Mouse (Mus musculus) adrenal gland, adult 8-10 months (tissue): ENCODE data around the gene Foxr1. TPM values are rescaled to one million over a fixed set of nuclear protein-coding genes. Genes with fewer than 3 reads are reported as not detected.
"Not testable (repeated sequence)": the region's sequence is repeated elsewhere in the genome, so short reads cannot be mapped to it uniquely, and the experiment has no call there.

Experiments
- DNase-seq: peaks from one replicate; pipeline ENCODE4 v3.0.0; 2022
- microRNA-seq, 2 experiments: library from miRNA; unstranded; fragments of <30 nt; microRNA quantifications; one replicate each; pipeline ENCODE4 v1.2.0; 2022
- total RNA-seq, 4 experiments: library from RNA; stranded (reverse); gene quantifications; 2 replicates each; pipeline ENCODE4 v1.2.4; 2022

Gene Foxr1
- total RNA-seq, 4 experiments from 2014 or later: not detected

DNA sequence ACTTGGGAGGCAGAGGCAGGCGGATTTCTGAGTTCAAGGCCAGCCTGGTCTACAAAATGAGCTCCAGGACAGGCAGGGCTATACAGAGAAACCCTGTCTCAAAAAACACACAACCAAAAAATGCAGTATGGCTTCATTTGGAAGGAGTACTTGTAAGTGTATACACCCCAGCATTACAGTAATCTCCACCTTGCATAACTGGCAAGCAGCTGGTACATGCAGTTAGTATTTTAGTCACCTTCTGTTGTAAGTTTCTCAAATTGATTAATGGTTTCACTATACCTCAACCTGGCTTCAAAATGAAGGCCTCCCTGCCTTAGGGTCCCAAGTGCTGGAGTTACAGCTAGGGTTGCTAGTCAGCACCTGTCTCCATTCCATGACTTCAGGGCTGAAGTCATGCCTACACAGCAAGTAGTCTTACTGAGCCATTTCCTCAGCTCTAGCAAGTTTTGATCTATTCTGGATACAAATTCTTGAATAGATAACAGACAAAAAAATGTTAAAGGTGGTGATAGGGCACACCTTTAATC lies 29.3 kb downstream of the Foxr1 start:
- no peak for DNase-seq

DNA sequence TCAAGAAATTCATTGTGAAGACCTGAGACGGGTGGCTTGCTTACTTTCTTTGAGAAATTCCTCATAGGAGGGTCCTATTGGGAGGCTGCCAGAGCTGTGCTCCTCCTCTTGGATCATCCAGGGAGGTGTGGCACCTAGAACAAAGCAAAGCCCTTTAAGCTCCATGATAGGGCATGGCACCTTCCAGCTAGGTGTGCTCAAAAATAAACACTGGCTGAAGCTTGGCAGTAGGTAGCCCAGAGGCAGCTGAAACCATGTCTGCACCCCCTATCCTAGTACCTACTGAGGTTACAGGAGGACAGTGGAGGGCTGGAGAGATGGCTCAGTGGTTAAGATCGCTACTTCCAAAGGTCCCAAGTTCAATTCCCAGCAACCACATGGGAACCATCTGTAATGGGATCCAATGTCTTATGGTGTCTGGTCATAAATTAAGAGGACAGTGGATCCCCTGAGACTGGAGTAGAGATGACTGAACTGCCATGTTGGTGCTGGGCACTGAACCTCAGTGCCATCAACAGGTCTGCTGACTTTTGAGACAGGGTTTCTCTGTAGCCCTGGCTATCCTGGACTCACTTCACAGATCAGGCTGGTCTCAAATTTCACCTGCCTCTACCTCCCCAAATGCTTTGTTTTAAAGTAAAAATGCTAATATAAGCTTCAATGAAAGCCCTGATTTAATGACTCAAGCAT lies 30.1 kb downstream of the Foxr1 start:
- no peak for DNase-seq

DNA sequence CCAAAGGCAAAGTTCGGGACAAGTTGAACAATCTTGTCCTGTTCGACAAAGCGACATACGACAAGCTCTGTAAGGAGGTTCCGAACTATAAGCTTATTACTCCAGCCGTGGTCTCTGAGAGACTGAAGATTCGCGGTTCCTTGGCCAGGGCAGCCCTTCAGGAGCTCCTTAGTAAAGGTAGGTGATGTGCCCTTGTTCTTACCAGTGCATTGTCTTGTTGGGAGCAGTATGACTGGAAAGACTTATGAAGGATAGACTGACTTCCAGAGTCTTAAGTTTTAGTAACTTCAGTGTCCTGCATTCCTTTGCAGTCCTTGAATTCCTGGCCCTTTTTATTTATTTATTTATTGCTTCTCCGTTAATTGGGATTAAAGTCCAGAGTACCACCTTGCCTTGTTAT lies 32.2 kb downstream of the Foxr1 start:
- DNase-seq: not testable (repeated sequence)

DNA sequence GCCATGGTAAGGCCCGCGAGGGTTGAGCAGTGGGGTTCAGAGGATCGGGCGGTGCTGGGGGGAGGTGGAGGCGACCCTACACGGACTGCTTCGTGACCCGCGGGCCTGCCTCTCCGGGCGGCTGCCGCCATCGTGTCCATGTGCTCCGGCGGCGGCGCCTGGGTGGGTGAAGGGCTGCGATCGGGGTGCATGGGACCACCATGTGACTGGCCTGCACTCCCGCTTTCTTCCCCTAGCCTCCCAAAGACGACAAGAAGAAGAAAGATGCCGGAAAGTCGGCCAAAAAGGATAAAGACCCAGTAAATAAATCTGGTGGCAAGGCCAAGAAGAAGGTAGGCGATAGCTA lies 33.2 kb downstream of the Foxr1 start:
- DNase-seq: no peak

DNA sequence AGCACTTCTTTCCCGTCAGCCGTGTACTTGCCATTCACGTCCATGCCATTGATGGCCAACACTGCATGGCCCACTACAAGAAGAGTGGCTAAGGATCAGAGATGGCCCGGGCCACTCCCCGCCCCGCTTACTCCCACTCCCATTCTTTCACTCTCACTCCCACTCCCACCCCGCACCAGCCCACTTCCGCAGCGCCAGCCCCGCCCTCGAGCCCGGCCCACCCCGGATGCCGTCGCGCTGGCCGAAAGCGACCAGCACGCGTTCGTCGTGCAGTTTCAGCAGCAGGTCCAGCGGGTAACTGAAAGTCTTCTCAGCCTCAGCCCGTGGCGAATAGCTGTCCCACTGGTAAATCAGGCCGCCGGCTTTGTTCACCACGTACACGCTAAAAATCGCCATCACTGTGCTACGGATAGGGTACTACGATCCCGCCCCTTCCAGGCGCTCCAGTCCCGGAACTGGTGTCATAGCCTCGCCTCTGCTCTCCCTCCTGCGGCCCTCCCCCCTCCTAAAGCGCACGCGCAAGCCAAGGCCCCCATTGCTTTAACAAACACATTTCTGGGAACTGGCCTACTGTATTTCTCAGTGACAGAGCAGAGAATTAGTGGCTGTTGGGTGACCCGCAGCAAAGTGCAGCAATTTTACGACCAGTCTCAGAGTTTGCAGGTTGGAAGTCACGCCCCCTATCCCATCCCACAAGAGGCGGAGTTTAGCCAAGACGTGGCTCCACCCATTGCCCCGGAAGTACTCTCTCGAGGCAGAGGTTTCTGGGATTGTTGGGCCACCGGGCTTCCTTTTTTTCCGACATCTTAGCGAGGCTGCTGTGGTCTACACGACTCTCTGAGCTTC lies 33.8 kb downstream of the Foxr1 start, which contains the start of the genes Rps25 and Trappc4:
TSS of gene Rps25 (plus strand) at position 234 of the 846 bp plus-strand sequence.
TSS of gene Trappc4 (minus strand) at position 695 of the 846 bp plus-strand sequence.
- peak; percentile 87 for DNase-seq

DNA sequence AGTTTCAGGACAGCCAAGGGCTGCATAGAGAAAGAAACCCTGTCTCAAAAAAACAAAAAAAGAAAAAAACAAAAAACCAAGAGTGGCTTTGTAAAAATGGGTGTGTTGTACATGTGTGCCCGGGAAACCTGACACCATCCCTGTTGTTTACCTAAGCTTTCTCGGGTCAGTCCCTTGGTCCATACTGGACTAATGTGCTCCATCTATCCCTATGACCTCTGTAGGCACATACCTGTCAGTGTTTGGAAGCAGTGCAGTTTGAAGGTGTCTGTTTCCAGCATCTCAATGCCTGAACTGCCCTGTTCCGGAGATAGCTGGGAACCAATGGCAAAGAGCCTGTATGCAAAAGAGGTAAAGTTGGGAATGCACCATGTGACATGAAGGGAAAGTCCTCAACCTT lies 35.9 kb downstream of the Foxr1 start:
- DNase-seq: no peak

DNA sequence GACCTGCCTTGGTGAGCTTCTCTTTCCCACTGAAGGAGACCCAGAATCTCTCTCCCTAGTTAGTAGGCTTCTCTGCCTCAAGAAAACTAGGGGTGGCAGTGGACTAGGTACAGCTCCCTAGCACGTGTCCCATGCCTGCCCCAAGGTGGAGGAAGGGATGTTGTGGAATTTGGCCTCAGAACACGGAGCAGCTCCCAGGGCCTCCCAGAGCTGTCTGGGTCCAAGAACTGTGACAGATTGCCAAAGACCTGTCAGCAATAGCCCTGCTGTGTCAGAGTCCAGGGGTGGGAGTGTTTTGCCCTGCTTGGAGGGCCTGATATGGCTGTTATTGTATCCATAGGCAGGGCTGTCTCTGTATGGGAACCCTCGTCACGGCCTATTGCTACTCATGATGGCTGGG lies 39.9 kb downstream of the Foxr1 start:
- no peak for DNase-seq

DNA sequence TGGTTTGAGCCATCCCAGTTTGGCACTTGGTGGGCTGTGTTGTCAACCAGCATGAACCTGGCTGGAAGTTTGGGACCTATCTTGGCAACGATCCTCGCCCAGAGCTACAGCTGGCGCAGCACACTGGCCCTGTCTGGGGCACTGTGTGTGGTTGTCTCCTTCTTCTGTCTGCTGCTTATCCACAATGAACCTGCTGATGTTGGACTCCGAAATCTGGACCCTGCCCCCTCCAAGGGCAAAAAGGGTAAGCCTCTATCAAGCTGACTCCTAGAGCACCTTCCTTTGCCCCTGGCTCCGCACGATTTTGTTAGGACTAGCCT lies 41.2 kb downstream of the Foxr1 start:
- no peak for DNase-seq

DNA sequence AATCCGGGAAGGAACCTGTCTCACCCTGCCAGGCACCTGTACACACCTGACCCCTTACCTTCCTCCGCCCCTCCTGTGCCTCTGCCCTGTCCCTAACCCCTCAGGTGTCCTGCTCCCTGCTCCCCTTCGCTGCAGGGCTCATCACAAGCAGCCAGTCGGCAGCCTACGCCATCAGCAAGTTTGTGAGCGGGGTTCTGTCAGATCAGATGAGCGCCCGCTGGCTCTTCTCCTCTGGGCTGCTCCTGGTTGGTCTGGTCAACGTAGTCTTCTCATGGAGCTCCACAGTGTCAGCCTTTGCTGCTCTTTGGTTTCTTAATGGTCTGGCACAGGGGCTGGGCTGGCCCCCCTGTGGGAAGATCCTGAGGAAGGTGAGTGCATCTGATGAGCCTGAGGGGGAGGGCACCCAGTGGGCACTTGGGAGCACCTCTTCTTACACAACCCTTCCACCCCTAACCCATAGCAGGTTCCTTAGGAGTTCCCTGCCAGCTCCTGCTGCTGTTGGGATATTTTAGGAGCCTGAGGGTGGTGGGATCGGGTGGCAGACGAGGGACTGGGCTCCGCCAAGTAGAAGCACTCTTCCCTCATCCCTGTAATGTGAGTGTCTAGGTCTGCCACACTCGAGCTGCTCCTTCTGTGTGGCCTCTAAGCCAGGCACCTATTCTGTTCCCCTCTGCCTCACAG lies 41.7 kb downstream of the Foxr1 start:
- no peak for DNase-seq

DNA sequence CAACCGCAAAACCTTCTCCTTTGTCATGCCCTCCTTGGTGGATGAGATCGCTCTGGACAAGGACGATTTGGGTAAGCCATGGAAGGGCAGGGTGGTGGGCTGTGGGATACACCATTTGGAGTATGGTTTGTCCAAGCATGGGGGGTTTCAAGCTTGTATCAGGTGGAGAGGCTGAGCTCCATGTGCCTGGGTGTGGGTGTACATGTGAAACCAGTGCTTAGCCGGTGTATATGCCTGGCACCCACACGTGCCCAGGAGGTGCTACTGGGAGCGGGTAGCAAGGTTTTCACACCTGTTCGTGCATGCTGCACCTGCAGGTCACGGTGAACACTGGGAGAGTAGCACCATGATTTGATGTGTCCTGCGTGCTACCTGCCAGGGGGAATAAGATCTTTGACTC lies 42.4 kb downstream of the Foxr1 start:
- DNase-seq: no peak

DNA sequence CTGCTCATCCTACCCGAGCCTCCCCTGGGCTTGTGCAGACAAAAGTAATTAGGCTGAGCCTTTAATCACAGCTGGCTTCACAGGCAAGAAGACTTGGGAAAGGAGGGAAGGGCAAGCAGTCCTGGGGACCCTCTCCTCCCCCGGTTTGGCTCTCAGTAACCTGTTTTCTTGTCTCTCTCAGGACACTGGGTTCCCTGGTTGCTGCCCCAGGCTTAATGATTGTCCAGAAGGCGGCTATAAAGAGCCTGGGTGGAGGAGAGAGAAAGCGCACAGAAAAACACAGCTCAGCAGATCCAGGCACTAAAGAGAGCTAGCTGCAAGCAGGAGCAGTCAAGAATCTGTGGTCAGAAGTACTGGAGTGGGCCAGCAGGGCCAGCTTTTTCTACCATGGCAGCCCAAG lies 42.8 kb downstream of the Foxr1 start:
- DNase-seq: no peak

DNA sequence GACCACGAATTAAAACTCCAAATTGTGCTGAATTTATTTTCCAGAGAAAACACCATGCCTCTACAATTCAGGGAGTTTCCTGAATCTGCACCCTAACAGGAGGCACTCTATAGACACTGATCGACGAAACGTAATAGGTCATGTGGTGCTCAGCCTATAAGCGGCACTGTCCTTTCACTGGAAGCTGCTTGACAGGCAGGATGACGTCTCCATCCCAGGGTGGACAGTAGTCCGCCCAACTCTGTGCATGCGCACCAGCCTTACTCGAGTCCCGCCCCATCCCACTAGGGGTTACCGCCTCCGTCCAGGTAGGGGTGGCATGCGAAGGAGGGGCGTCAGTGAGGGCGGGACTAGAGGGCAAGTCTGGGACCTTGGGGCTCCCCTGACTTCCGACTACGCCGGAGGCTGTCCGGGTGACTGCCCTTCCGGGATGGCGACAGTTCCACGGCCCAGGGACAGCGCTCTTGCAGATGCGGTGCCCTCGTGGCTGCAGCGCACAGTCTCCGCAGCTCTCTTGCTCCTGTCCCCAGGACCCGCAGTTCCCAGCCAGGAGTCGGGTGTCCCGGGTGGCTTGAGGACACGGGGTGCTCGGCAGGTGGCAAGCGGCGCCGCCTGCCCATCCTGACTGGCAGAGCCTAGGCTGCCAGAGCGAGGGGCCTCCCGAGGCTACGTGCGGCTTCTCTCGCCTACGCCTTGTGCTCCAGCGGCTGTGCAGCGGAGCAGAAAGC lies 44.1 kb downstream of the Foxr1 start, which contains the start of gene Slc37a4:
TSS of gene Slc37a4 (plus strand) at position 169 of the 728 bp plus-strand sequence.
- peak; percentile 99 for DNase-seq

DNA sequence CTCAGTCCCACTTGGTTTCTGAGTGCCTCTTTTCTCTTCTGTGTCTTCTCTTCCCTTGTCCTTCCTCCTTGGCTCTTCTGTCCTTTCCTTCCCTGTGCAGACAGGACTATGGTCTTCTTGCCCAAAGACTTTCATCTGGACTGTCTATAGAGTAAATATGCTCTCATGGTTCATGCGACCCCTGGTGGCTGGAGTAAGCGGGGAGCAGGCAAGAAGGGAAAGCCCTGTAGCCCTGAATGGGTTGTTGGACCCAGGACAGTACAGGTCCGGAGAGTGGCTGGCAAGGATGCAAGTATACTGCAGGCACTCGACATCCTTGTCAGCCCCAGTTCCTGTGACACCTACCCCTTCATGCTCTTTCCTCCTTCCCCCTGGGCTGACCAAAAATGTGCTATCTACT lies 49.5 kb downstream of the Foxr1 start:
- no peak for DNase-seq

DNA sequence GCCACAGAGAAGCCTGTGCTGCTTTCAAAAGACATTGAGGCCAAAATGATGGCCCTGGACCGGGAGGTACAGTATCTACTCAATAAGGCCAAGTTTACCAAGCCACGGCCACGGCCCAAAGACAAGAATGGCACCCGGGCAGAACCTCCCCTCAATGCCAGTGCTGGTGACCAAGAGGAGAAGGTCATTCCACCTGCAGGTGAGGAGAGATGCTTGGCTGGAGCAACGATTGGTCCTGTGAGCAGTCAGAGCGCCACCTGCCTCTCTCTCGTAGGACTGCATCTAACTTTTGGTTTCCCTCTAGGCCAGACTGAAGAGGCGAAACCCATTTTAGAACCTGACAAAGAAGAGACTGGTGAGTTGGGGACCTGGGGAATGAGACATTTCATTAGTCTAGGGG lies 51.7 kb downstream of the Foxr1 start:
- DNase-seq: no peak

DNA sequence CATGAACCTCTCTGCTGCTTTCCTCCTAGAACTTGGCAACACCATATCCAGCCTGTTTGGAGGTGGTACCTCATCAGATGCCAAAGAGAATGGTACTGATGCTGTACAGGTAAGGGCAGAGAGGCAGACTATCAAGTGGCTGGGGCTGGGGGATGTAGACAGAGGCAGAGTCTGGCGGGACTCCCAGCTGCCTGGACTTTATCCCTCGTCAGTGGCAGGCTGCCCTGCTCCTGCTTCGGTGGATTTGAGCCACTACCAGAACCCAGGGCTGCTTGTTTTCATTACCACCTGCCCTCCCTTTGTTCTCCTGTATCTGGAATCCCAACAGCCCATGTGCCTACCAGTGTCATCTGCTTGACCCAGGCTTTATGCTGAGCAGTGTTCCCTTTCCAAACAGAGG lies 53.7 kb downstream of the Foxr1 start:
- DNase-seq: no peak

DNA sequence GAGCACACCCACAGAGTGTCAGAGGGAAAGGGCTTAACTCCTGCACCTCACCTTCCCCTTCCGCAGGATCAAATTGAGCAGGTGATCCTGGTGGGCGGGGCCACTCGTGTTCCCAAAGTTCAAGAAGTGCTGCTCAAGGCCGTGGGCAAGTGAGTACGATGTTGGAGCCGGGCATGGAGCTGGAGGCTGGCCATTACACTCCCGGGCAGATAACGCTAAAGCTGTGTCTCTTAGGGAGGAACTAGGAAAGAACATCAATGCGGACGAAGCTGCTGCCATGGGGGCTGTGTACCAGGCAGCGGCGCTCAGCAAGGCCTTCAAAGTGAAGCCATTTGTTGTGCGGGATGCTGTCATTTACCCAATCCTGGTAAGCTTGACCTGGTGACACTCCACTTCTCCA lies 56.3 kb downstream of the Foxr1 start:
- no peak for DNase-seq

Small RNA genes within 50 kb of the gene (microRNA-seq; reads per million reads assigned to microRNA genes)
- 0.35 to 1.3 reads per million in 2 experiments for gene Mir7085

Other genes with a start within 250 kb of the Foxr1 start
- 10 to 100 TPM; 30.4 to 52.9 (median 40.1) TPM for gene Cbl, start 207.1 kb downstream of the Foxr1 start, total RNA-seq
- gene Ccdc153, start 200.5 kb downstream of the Foxr1 start, total RNA-seq: 10 to 100 TPM in 2 of 4 experiments, 1 to 10 TPM in 2; 3.9 to 18.0 (median 7.9) TPM
- under 1 TPM in 3 of 4 experiments, not detected in 1; 0.24 to 0.27 (median 0.25) TPM for gene Pdzd3, start 189.7 kb downstream of the Foxr1 start, total RNA-seq
- 10 to 100 TPM; 27.6 to 41.8 (median 34.2) TPM for gene Nlrx1, start 172.5 kb downstream of the Foxr1 start, total RNA-seq
- 10 to 100 TPM; 39.3 to 51.3 (median 42.1) TPM for gene Abcg4, start 152.5 kb downstream of the Foxr1 start, total RNA-seq
- gene Hinfp, start 135.5 kb downstream of the Foxr1 start, total RNA-seq: 10 to 100 TPM; 20.3 to 44.4 (median 31.8) TPM
- 10 to 100 TPM; 42.6 to 60.5 (median 49.9) TPM for gene C2cd2l, start 120.9 kb downstream of the Foxr1 start, total RNA-seq
- 10 to 100 TPM; 31.4 to 37.0 (median 34.8) TPM for gene Dpagt1, start 115.1 kb downstream of the Foxr1 start, total RNA-seq
- 10 to 100 TPM; 25.9 to 44.6 (median 31.7) TPM for gene H2afx, start 106.4 kb downstream of the Foxr1 start, total RNA-seq
- 100 to 1,000 TPM in 2 of 4 experiments, 10 to 100 TPM in 2; 82.8 to 122 (median 96.8) TPM for gene Hmbs, start 96.9 kb downstream of the Foxr1 start, total RNA-seq
- gene Vps11, start 79.5 kb downstream of the Foxr1 start, total RNA-seq: 10 to 100 TPM; 78.0 to 91.8 (median 85.8) TPM
- gene Hyou1, start 61.6 kb downstream of the Foxr1 start, total RNA-seq: 100 to 1,000 TPM; 199 to 239 (median 228) TPM
- gene Slc37a4, start 44.3 kb downstream of the Foxr1 start, total RNA-seq: 10 to 100 TPM; 18.2 to 27.8 (median 23.5) TPM
- gene Rps25, start 34.0 kb downstream of the Foxr1 start, total RNA-seq: 1,000 to 10,000 TPM; 1,115 to 1,314 (median 1,244) TPM
- 100 to 1,000 TPM in 2 of 4 experiments, 10 to 100 TPM in 2; 86.0 to 116 (median 98.3) TPM for gene Trappc4, start 33.5 kb downstream of the Foxr1 start, total RNA-seq
- gene Ccdc84, start 22.6 kb downstream of the Foxr1 start, total RNA-seq: 10 to 100 TPM; 14.9 to 29.6 (median 25.7) TPM
- gene Upk2, start 13.8 kb upstream of the Foxr1 start, total RNA-seq: not detected
- gene Bcl9l, start 41.7 kb upstream of the Foxr1 start, total RNA-seq: 10 to 100 TPM; 48.9 to 76.1 (median 66.7) TPM
- under 1 TPM; 0.13 to 0.32 (median 0.18) TPM for gene Cxcr5, start 120.7 kb upstream of the Foxr1 start, total RNA-seq
- gene Ddx6, start 163.8 kb upstream of the Foxr1 start, total RNA-seq: 100 to 1,000 TPM; 142 to 160 (median 152) TPM
- not detected for gene Treh, start 232.1 kb upstream of the Foxr1 start, total RNA-seq